Mouse (Mus musculus): ENCODE measurements around the gene Gdf9.

DNA sequence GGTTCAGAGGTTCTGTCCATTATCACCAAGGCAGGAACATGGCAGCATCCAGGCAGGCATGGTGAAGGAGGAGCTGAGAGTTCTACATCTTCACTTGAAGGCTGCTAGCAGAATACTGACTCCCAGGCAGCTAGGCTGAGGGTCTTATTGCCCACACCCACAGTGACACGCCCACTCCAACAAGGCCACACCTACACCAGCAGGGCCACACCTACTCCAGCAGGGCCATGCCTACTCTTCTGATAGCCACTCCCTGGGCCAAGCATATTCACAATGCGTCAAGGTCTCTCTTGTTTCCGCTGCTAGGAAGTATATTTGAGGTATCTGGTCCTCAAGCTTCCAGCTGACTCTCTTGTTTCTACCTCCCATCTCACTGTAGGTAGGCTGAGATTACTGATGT is 28.2 kb downstream of the Gdf9 start:
- TF ChIP-seq EP300 (IDR thresholded peaks at IDR 0.05; ENCODE audit: low read depth in 1 of 2, low read length in 2 of 2): no peak
- TF ChIP-seq CHD2 (IDR thresholded peaks at IDR 0.05; ENCODE audit: low read length): no peak
- TF ChIP-seq POLR2A (IDR thresholded peaks at IDR 0.05; ENCODE audit: control insufficient read depth in 1 of 2, insufficient read depth in 1 of 2, low read depth in 1 of 2, low read length in 2 of 2, poor library complexity in 1 of 2): no peak
- TF ChIP-seq ZC3H11A (IDR thresholded peaks at IDR 0.05; ENCODE audit: low read depth, low read length): no peak
- TF ChIP-seq GATA1 (IDR thresholded peaks at IDR 0.05; ENCODE audit: low read depth, low read length): no peak

Data from MEL (cell line).